Mouse (Mus musculus): ENCODE measurements around the gene Ppp1r18. TPM values are rescaled to one million over a fixed set of nuclear protein-coding genes. Genes with fewer than 3 reads are reported as not detected.

Ppp1r18 gene
- polyA plus RNA-seq, 1 experiment from 2014 or later = 27.6 TPM

- no peaks in the 10 kb centered on the region for H3K9me3 ChIP-seq (ENCODE audit: control insufficient read depth, low read length)
- H3K36me3 ChIP-seq (ENCODE audit: control insufficient read depth, insufficient read depth, low read length) = no peaks in the 10 kb centered on the region
- H3K4me1 ChIP-seq (replicated peaks; ENCODE audit: control insufficient read depth, insufficient read depth, low read length) = 0 out of 2 replicates have a peak, but pooled peaks cover 3% of the 10 kb centered on the region
- H3K27me3 ChIP-seq (ENCODE audit: control insufficient read depth, insufficient read depth, low read length) = peaks cover 12% of the 10 kb centered on the region; the same call in 1 of the 2 replicates
- H3K9ac ChIP-seq (ENCODE audit: low read depth, low read length) = peak within 1 kb of the TSS; percentile 57
- ATAC-seq (ENCODE audit: low FRiP score) (peak; percentile 91), DNase-seq (ENCODE audit: low spot score) (peak; percentile 91)
- peak within 1 kb of the TSS; percentile 77 for H3K27ac ChIP-seq (ENCODE audit: low read depth, low read length)
- under 1% methylated on average over 44 of the region's 47 CpGs for WGBS
- H3K4me3 ChIP-seq (ENCODE audit: low read depth, low read length) = peak within 1 kb of the TSS; percentile 58
- peak within 1 kb of the TSS; percentile 90 for H3K4me2 ChIP-seq (replicated peaks; ENCODE audit: low read depth, low read length)
Observed at GRCm38 (mm10) chr17:35822964-35823937, 42.1 kb upstream of the Ppp1r18 start, which contains the start of gene Flot1. Gene Flot1, plus strand, starts transcription at chr17:35823230.

- Histone ChIP-seq H3K4me1 (replicated peaks; ENCODE audit: control insufficient read depth, insufficient read depth, low read length) (0 out of 2 replicates have a peak, but pooled peaks cover 3% of the 10 kb centered on the region), H3K36me3 (ENCODE audit: control insufficient read depth, insufficient read depth, low read length) (no peaks in the 10 kb centered on the region), H3K9ac (ENCODE audit: low read depth, low read length) (no peak overlapping the region), H3K27ac (ENCODE audit: low read depth, low read length) (no peak overlapping the region), H3K27me3 (ENCODE audit: control insufficient read depth, insufficient read depth, low read length) (peaks cover 10% of the 10 kb centered on the region; the same call in 1 of the 2 replicates), H3K4me3 (ENCODE audit: low read depth, low read length) (no peak overlapping the region), H3K4me2 (replicated peaks; ENCODE audit: low read depth, low read length) (no peak overlapping the region; the same call in 1 of the 2 replicates), H3K9me3 (ENCODE audit: control insufficient read depth, low read length) (no peaks in the 10 kb centered on the region)
- ATAC-seq (ENCODE audit: low FRiP score) (no peak), DNase-seq (ENCODE audit: low spot score) (no peak)
- 58% methylated on average over 7 of the region's 7 CpGs for WGBS
Observed at GRCm38 (mm10) chr17:35824402-35824801, 41.0 kb upstream of the Ppp1r18 start.

GRCm38 (mm10) chr17:35825109-35825850 lies 40.1 kb upstream of the Ppp1r18 start:
- H3K27ac ChIP-seq (ENCODE audit: low read depth, low read length) = no peak overlapping the region
- H3K4me3 ChIP-seq (ENCODE audit: low read depth, low read length) = no peak overlapping the region
- no peaks in the 10 kb centered on the region for H3K36me3 ChIP-seq (ENCODE audit: control insufficient read depth, insufficient read depth, low read length)
- H3K9ac ChIP-seq (ENCODE audit: low read depth, low read length) = no peak overlapping the region
- WGBS = 95% methylated on average over 13 of the region's 13 CpGs
- H3K4me2 ChIP-seq (replicated peaks; ENCODE audit: low read depth, low read length) = no peak overlapping the region
- DNase-seq (ENCODE audit: low spot score) (no peak), ATAC-seq (ENCODE audit: low FRiP score) (no peak)
- H3K4me1 ChIP-seq (replicated peaks; ENCODE audit: control insufficient read depth, insufficient read depth, low read length) = 0 out of 2 replicates have a peak, but pooled peaks cover 7% of the 10 kb centered on the region
- H3K9me3 ChIP-seq (ENCODE audit: control insufficient read depth, low read length) = no peaks in the 10 kb centered on the region
- peaks cover 7% of the 10 kb centered on the region; the same call in 1 of the 2 replicates for H3K27me3 ChIP-seq (ENCODE audit: control insufficient read depth, insufficient read depth, low read length)

GRCm38 (mm10) chr17:35829737-35830136 lies 35.7 kb upstream of the Ppp1r18 start:
- Histone ChIP-seq H3K9me3 (ENCODE audit: control insufficient read depth, low read length) (no peaks in the 10 kb centered on the region), H3K4me3 (ENCODE audit: low read depth, low read length) (no peak overlapping the region), H3K9ac (ENCODE audit: low read depth, low read length) (no peak overlapping the region), H3K27ac (ENCODE audit: low read depth, low read length) (no peak overlapping the region), H3K4me1 (replicated peaks; ENCODE audit: control insufficient read depth, insufficient read depth, low read length) (peaks cover 5% of the 10 kb centered on the region), H3K27me3 (ENCODE audit: control insufficient read depth, insufficient read depth, low read length) (no peaks in the 10 kb centered on the region), H3K36me3 (ENCODE audit: control insufficient read depth, insufficient read depth, low read length) (peaks cover 12% of the 10 kb centered on the region), H3K4me2 (replicated peaks; ENCODE audit: low read depth, low read length) (no peak overlapping the region; the same call in 1 of the 2 replicates)
- ATAC-seq (ENCODE audit: low FRiP score) (peak; percentile 57; the same call in 1 of the 2 replicates), DNase-seq (ENCODE audit: low spot score) (peak; percentile 84)
- WGBS = 4% methylated on average over 21 of the region's 21 CpGs

GRCm38 (mm10) chr17:35832400-35833238 lies 32.8 kb upstream of the Ppp1r18 start:
- 68% methylated on average over 8 of the region's 8 CpGs for WGBS
- no peak for ATAC-seq (ENCODE audit: low FRiP score)
- H3K36me3 ChIP-seq (ENCODE audit: control insufficient read depth, insufficient read depth, low read length) = peaks cover 27% of the 10 kb centered on the region
- no peaks in the 10 kb centered on the region for H3K9me3 ChIP-seq (ENCODE audit: control insufficient read depth, low read length)
- no peak overlapping the region for H3K9ac ChIP-seq (ENCODE audit: low read depth, low read length)
- H3K27ac ChIP-seq (ENCODE audit: low read depth, low read length) = no peak overlapping the region
- H3K27me3 ChIP-seq (ENCODE audit: control insufficient read depth, insufficient read depth, low read length) = no peaks in the 10 kb centered on the region
- no peak overlapping the region for H3K4me2 ChIP-seq (replicated peaks; ENCODE audit: low read depth, low read length)
- no peak for DNase-seq (ENCODE audit: low spot score)
- H3K4me3 ChIP-seq (ENCODE audit: low read depth, low read length) = no peak overlapping the region
- peaks cover 17% of the 10 kb centered on the region for H3K4me1 ChIP-seq (replicated peaks; ENCODE audit: control insufficient read depth, insufficient read depth, low read length)

- no peak for ATAC-seq (ENCODE audit: low FRiP score)
- no peak overlapping the region for H3K27ac ChIP-seq (ENCODE audit: low read depth, low read length)
- no peak overlapping the region for H3K9ac ChIP-seq (ENCODE audit: low read depth, low read length)
- H3K36me3 ChIP-seq (ENCODE audit: control insufficient read depth, insufficient read depth, low read length) = peaks cover 27% of the 10 kb centered on the region
- H3K4me2 ChIP-seq (replicated peaks; ENCODE audit: low read depth, low read length) = no peak overlapping the region
- peak; percentile 35 for DNase-seq (ENCODE audit: low spot score)
- peaks cover 17% of the 10 kb centered on the region for H3K4me1 ChIP-seq (replicated peaks; ENCODE audit: control insufficient read depth, insufficient read depth, low read length)
- H3K4me3 ChIP-seq (ENCODE audit: low read depth, low read length) = no peak overlapping the region
- H3K27me3 ChIP-seq (ENCODE audit: control insufficient read depth, insufficient read depth, low read length) = no peaks in the 10 kb centered on the region
- H3K9me3 ChIP-seq (ENCODE audit: control insufficient read depth, low read length) = no peaks in the 10 kb centered on the region
- WGBS = 30% methylated on average over 5 of the region's 5 CpGs
Observed at GRCm38 (mm10) chr17:35833239-35833751, 32.1 kb upstream of the Ppp1r18 start.

- Histone ChIP-seq H3K27me3 (ENCODE audit: control insufficient read depth, insufficient read depth, low read length) (no peaks in the 10 kb centered on the region), H3K9me3 (ENCODE audit: control insufficient read depth, low read length) (no peaks in the 10 kb centered on the region), H3K27ac (ENCODE audit: low read depth, low read length) (no peak overlapping the region), H3K36me3 (ENCODE audit: control insufficient read depth, insufficient read depth, low read length) (peaks cover 27% of the 10 kb centered on the region), H3K4me1 (replicated peaks; ENCODE audit: control insufficient read depth, insufficient read depth, low read length) (peaks cover 17% of the 10 kb centered on the region), H3K4me2 (replicated peaks; ENCODE audit: low read depth, low read length) (peak overlapping the region; percentile 2; the same call in 1 of the 2 replicates), H3K9ac (ENCODE audit: low read depth, low read length) (no peak overlapping the region), H3K4me3 (ENCODE audit: low read depth, low read length) (no peak overlapping the region)
- WGBS = 60% methylated on average over 5 of the region's 5 CpGs
- ATAC-seq (ENCODE audit: low FRiP score) = no peak
- peak; percentile 28 for DNase-seq (ENCODE audit: low spot score)
Observed at GRCm38 (mm10) chr17:35833894-35834293, 31.5 kb upstream of the Ppp1r18 start.
